Mouse (Mus musculus) cerebellum, adult (tissue): ENCODE measurements around the gene Ell.
"Not testable (repeated sequence)": the region's sequence is repeated elsewhere in the genome, so short reads cannot be mapped to it uniquely, and the experiment has no call there.

Source experiments
- ATAC-seq: cut with Nextera tagmentation; 2 replicates; pipeline ENCODE4 v1.9.2; 2017; ENCODE audit warnings: mild to moderate bottlenecking, moderate library complexity, mixed read lengths; ENCODE audit not compliant: insufficient number of reproducible peaks, low FRiP score, low TSS enrichment

The Ell gene

DNA sequence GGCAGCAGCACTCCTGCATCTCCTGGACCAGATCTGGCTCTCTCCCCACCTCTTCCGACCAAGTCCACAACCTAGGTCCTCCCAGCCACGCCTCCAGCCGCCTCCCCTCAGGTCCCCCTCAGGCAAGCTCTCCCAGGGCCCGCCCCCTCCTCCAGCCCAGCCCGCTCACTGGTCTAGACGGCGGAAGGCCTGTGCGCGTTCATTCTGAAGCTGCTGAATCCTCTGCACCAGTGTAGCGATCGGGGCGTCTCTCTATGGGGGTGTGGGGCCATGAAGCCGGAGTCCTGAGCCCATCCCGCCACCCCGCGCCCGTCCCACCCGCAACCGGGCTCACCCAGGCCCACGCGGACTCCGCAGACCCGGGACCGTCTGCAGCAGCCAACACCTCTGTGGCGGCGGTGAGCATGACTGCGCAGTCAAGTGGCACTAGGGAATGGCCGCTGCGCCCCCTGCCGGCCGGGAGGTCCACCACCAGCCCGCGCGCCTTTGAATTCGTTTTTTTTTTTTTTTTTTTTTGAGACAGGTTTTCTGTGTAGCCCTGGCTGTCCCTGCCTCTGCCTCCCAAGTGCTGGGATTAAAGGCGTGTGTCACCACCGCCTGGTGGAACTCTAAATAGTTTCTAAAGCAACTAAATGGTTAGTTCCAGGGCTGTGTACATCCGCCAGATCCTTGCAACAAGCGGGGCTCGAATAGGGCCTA is 32.8 kb upstream of the Ell start, which contains the start of gene Rex1bd:
Rex1bd (minus strand) TSS at position 425 of the 699 bp plus-strand sequence.
- peak; percentile 34 for ATAC-seq

DNA sequence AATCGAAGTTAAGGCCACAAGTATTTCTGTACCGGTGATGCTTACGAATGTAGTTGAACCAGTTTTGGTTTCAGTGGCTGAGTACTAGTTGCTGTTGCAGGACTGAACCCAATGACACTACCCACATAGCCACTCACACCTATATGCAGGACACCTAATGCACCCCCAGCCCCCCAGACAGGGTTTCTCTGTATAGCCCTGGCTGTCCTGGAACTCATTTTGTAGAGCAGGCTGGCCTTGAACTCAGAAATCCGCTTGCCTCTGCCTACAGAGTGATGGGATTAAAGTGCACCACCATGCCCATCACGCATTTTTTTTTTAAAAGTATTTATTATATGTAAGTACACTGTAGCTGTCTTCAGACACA is 32.2 kb upstream of the Ell start:
- ATAC-seq: no peak

DNA sequence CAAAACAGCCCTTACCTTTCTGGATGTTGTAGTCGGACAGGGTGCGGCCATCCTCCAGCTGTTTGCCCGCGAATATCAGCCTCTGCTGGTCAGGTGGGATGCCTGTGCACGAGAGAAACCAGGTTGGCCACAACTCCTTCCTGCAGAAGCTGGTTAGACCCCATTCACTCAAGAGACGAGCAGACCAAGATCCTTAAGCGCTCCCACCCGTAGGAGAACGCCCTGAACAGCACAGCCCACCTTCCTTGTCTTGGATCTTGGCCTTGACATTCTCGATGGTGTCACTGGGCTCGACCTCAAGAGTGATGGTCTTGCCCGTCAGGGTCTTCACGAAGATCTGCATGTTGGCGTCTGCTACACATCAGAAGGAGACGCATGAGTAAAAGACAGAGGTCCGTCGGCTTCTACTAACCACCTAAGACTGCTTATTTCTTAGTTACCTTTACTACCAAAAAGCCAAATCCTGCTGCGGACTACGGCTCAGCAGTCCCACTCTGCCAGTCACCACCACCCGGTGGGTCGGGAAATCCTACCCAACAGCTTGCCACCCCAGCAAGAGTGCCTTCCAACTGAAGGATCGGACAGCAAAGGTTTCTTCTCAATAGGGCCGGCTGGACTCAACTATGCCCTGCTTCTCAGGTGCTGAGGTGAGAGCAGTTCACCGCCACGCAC is 29.8 kb upstream of the Ell start:
- no peak for ATAC-seq

DNA sequence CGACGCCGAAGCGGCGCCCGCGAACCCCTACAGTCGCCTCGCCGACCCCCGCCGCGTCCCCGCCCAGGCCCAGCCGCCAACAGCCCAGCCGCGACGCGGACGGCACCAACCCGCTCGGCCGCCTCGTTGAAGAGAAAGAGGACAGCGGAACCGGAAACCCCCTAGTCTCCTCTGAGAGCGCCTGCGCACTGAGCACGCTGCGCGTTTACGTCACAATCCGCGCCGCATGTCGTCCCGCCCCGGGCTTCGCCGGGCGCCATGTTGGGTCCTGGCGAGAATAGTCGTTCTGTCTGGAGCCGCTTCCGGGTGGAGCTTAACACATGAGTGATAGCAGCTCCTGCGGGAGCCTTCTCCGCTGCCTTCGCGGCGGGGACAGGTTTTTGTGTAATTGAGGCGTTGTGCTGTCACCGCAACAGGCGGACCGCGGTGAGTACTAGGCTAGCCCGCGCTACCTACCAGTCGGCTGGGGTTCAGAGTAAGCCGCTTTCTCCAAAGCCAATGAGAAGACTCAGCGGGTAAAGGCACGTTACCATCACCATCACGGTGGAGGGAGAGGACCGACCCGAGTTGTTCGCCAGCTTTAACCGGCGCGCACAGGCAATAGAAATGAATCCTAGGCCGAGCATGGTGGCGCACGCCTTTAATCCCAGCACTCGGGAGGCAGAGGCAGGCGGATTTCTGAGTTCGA is 28.9 kb upstream of the Ell start, which contains the start of gene Uba52:
Uba52 (minus strand) TSS at position 574 of the 688 bp plus-strand sequence.
- ATAC-seq: peak; percentile 78

DNA sequence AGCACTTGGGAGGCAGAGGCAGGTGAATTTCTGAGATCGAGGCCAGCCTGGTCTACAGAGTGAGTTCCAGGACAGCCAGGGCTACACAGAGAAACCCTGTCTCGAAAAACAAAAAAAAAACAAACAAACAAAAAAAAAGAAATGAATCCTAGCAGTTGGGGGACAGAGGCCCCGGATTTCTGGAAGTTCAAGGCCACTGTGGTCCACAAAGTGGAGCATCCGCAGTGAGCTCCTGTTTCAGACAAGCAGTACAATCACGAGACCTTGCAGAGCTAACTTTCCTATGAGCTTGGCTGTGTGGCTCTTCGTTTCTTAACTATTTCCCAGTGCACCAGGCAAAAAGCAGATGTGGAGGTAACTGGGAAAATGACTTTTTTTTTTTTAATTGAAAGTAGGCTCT is 28.1 kb upstream of the Ell start:
- ATAC-seq: not testable (repeated sequence)

DNA sequence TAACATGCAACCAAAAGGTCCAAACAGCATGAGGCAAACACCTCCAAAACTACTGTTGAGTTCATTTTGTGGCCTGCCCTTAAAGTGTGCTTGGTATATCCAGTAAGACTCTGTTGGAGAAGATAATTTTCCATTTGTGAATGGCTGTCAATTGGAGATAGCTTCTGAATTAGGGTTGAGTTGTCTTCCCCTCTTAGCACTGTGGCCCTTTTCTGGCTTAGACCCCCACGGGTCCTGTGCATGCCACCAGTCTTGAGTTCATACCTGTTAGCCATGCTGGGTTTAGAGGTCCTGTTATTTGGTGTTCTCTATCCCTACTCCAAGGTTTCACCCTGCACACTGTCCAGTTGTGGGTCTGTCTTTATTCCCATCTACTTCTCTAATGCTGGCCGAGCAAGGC is 27.5 kb upstream of the Ell start:
- no peak for ATAC-seq

DNA sequence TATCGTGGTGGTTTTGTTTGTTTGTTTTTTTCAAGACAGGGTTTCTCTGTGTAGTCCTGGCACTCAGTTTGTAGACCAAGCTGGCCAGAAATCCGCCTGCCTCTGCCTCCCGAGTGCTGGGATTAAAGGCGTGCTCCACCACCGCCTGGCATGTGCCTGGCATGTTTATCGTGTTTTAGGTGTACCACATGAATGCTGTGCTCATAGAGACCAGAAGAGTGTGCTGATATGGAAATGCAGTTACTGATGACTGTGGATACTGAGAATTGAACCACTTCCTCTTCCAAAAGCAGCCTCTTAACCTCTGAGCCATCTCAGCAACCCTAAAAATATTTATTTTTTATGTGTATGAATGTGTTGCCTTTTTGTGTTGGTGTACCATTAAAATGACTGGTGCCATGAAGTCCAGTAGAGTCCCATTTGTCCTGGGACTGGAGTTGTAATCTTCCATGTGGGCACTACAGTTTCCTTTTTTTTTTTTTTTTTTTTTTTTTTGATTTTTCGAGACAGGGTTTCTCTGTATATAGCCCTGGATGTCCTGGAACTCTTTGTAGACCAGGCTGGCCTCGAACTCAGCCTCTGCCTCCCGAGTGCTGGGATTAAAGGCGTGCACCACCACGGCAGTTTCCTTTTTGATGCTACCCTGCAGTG is 26.9 kb upstream of the Ell start:
- ATAC-seq: no peak

DNA sequence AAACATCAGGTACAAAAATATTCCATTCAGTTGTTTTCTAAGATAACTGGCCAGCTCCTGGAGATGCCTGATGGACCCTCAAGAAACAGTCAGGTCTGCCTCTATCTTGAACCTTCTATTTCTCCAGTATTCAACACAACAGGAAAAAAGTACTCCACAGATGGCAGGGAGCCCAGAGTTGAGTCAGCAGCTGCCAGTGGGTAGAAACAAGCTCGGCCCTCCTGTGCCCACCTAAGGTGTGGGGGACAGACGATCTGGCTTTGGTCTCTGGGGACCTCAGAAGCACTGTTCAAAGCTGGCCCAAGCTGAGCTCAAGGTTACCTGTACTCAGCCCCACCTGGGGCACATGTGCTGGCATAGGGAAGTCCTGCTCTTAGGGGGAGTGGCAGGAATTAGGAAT is 25.8 kb upstream of the Ell start:
- ATAC-seq: no peak

DNA sequence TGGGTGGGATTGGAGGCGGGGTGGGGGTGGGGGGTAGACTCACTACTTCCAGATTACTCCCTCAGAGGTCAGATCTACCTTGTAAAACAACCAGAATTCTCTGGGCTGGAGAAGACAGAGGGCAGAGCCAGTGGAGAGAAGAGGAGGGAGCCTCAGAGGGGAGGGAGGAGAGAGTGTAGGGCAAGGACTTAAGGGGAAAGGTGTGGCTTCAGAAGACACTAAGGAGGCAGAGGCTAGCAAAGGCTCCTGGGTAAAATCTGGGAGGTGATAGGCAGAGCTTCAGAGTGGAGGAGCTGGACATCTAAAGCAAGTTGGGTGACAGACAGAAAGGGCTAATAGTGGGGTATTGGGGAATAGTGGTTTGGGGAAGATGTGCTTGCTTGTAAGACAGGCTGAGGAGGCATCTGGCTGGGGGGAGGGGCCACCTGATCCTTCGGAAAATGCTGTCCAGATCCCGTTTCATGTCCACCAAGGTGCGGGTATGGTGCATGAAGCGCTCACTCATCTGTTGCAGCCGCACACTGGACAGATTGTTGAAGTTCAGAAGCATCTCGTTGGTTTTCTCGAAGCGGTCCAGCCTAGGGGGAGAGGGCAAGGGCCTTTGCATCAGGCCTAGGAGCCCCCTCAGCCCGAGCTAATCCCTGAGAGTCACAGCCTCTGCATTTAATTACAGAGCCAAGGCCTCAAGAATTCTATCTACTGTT is 21.2 kb upstream of the Ell start:
- no peak for ATAC-seq

DNA sequence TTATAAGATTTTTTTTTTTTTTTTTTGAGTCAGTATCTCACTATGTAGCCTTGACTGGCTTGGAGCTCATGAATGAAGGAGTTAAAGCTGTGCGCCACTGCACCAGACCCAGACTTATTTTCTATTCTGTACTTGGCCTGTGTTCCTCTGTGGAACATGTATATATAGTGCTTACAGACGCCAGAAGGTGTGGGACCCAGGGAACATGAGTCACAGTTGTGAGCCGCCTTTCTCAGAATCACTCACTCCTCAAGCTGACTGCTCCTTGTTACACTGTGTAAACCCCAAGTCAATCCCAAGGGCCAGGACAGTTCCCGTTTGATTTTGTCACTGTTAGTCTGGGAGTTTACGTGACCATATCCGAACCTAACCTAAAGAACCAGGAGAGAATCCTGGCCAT is 20.2 kb upstream of the Ell start:
- ATAC-seq: no peak

DNA sequence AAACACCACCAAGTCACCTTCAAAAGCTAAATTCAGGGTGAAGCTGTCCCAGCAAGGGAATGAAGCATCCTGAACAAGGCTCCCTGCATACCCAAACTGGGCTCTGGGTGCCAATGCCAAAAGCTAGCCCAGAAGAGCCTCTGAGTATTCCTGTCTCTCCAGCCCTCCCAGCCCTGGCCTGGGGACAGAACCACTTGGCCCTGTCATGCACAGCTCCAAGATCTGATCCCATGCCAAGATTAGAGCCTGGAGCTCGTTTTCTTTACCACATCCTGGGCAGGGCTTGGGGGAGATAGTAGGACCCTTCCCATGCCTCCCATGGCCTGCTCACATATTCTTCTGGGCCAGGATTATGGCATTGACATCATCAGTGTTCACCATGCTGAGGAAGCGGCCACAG is 19.7 kb upstream of the Ell start:
- ATAC-seq: no peak

DNA sequence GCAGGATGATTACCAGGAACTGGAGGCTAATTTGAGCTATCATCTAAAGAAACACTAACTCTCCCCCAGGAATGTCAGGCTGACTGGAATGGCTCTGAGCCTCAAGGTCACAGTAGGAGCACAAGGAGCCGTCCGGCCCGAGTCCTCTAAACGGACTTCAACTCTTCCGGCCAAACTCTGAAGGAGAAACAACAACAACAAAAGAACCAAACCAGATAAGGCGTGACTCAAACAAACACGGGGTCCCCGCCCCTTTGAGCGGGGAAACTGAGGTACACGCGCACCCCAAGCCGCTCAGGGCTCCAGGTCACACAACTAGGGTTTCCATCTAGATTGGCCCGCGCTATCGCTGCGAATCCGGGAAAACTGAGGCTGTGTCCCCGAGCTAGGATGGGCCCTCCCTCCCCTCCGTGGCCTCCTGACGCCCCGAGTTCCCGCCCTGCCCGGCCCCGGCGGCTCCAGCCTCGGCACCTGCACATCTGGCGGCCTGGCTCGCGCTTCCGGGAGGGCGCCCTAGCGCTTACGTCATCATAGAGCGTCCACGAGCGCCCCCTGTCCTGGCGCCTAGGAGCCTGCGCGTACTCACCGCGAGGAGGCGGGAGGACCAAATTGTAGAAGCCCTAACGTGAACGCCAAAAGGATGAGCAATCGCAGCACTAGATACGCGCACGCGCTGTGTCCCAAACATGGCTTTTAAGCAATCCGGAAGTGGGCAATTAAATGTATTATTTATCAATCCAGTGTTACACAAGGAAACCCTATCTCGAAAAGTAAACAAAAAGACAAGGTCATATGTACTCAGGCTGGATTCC is 16.5 kb upstream of the Ell start:
- ATAC-seq: peak; percentile 84

DNA sequence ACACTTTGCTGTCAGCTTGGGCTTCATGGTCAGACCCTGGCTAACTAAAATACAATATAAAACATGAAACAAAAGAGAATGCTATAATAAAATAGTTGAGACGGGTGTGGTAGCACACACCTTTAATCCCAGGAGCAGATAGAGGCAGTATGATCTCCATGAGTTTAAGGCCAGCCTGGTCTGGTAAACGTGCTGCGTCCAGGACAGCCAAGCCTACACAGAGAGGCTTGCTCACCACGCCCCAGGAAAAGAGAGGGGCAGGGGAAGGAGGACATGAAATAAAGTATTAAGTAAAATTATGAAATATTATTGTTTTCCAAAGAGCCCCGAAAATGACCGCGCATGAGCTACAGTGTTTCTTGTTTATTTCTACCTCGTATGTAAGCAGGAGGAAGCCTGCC is 12.1 kb upstream of the Ell start:
- ATAC-seq: no peak

DNA sequence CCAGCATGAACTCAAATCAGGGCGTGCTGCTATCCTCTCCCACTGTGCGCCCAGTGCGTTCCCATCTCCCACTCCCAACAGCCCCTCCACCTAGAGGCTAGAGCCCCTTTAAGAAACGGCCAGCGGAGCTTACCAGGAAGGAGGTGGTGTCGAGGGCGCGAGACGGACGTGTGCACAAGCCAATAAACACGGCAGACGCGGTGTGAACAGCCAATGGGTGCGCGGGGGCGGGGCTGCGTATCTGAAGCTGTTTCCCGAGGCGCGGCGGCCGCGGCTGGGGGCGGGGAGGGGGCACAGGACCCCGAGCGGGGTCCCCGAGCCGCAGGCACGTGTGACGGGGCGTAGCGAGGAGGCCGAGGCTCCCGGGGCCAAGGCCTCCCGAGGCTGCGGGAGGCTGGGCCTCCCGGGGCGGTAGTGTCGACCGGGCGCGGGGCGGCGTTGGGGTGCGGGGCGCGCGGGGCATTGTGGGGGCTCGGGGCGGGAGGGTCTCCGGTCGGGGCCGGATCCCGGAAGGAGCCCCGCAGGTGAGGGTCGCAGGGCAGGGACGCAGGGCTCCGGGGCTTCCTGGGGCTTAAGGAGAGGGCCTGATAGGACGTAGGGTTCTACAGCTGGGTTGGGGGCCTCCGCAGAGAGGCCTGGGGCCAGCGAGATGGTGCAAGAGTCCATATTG is 11.6 kb upstream of the Ell start, which contains the start of the genes Fkbp8 and Kxd1:
Fkbp8 (plus strand) TSS at position 213 of the 670 bp plus-strand sequence.
Kxd1 (minus strand) TSS at position 445 of the 670 bp plus-strand sequence.
- peak; percentile 85 for ATAC-seq

DNA sequence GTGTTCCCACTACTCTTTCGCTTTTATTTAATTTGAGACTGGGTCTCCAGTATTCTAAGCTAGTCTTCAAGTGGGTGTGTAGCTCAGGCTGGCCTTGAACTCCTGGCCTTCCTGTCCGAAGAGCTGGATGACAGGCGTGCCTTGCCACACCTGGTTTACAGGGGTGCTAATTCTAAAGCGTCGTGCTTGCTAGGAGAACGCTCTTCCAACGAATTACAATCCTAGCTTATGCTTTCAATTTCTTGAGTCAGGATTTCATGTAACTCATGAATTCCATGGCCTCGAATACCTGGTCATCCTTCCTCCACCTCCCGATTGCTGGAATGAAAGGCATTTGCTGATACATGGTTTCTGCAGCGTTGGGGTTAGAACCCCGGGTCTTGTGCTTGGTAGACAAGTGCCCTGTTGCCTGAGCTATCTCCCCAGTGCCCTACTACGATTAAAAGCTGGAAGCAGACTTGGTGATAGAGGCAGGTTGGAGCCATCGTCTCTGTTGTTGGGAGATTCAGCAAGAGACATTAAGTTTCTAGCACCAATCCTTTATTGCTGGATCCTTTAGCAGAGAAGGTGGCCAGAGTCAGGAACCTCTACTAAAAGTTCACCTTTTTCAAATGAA is 11.0 kb upstream of the Ell start:
- no peak for ATAC-seq

DNA sequence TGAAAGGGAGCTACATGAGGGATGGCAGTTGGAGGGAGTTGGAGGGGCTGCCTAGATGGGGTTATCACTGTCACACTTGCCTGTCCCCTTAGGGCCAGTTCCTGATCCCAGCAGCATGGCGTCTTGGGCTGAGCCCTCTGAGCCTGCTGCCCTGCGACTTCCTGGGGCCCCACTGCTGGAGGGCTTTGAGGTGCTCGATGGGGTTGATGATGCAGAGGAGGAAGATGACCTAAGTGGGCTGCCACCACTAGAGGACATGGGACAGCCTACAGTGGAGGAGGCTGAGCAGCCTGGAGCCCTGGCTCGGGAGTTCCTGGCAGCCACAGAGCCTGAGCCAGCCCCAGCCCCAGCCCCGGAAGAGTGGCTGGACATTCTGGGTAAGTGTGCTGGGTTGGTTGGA is 10.0 kb upstream of the Ell start:
- ATAC-seq: no peak

DNA sequence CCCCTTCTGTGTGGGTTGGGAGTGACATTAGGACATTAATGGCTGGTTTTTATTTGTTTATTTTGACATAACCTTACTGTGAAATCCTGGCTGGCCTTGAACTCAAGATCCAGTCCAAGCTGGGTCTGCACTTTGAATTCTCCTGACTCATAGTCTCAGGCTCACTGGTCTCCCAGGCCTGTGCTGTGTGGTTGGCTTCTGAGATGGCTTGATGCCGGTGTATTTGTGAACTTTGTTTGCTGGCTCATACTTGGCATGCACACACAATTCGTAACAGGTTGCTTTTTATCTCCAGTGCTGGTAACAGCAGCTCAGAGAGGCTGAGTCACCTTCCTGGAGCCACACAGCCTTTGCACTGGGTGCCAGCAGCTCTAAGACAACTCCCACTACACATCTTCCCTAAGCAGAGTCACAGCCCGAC is 9.5 kb upstream of the Ell start:
- no peak for ATAC-seq

DNA sequence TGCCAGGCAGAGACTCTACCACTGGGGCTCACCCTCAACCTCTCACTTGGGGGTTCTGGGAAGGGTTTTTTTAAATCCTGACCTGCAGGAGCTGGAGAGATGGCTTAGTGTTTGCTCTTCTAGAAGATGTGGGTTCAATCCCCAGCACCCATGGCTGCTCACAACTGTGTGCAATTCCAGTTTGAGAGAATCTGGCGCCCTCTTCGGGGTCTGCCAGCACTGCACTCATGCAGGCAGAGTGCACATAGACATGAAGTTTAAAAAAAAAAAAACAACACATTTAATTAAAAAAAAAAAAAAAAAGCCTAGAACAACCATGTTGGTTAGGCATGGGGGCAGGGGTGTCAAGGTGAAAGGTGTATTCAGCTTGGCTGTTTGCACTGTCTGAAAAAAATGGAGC is 8.9 kb upstream of the Ell start:
- ATAC-seq: no peak
